Mouse (Mus musculus): Measurements from ENCODE around the gene Spink4. TPM values are rescaled to one million over a fixed set of nuclear protein-coding genes. Genes with fewer than 3 reads are reported as not detected.
A peak's percentile ranks its signal among the peaks of the same experiment; 100 is the strongest.

The Spink4 gene
- polyA plus RNA-seq, 2 experiments, result 0.58 to 1.3 TPM

GRCm38 (mm10) chr4:40899264-40899663, 20.6 kb upstream of the Spink4 start:
- Histone ChIP-seq H3K9me3 (ENCODE audit: control insufficient read depth, low read length) (no peaks in the 10 kb centered on the region), H3K4me1 (replicated peaks; ENCODE audit: control insufficient read depth in 2 of 2, insufficient read depth in 2 of 2, low read length in 1 of 2) (peaks cover 6 to 14% of the 10 kb centered on the region in 2 experiments), H3K4me2 (ENCODE audit: low read depth) (no peak overlapping the region), H3K27ac (no peak overlapping the region), H3K27me3 (ENCODE audit: control insufficient read depth, insufficient read depth, low read length) (no peaks in the 10 kb centered on the region), H3K9ac (replicated peaks) (no peak overlapping the region), H3K36me3 (replicated peaks; ENCODE audit: control insufficient read depth, insufficient read depth, low read depth) (no peaks in the 10 kb centered on the region), H3K4me3 (ENCODE audit: insufficient read depth in 1 of 2, low read depth in 2 of 2, low read length in 2 of 2) (no peak overlapping the region)
- DNase-seq (ENCODE audit: low read depth in 3 of 3, low spot score in 3 of 3), result no peak
- no peak for TF ChIP-seq EP300 (IDR thresholded peaks at IDR 0.05; ENCODE audit: low read depth)
- TF ChIP-seq CTCF (IDR thresholded peaks at IDR 0.05; ENCODE audit: low read depth), result no peak
- 61% methylated on average over 2 of the region's 2 CpGs for WGBS (ENCODE audit: insufficient replicate concordance)
- no peak for ATAC-seq (ENCODE audit: insufficient read depth)

GRCm38 (mm10) chr4:40900071-40900470, 19.8 kb upstream of the Spink4 start:
- ATAC-seq (ENCODE audit: insufficient read depth), result peak; percentile 47; the same call in 1 of the 2 replicates
- Histone ChIP-seq H3K27ac (peak overlapping the region; percentile 51), H3K9me3 (ENCODE audit: control insufficient read depth, low read length) (no peaks in the 10 kb centered on the region), H3K9ac (replicated peaks) (no peak overlapping the region), H3K4me2 (ENCODE audit: low read depth) (no peak overlapping the region), H3K27me3 (ENCODE audit: control insufficient read depth, insufficient read depth, low read length) (no peaks in the 10 kb centered on the region), H3K4me1 (replicated peaks; ENCODE audit: control insufficient read depth in 2 of 2, insufficient read depth in 2 of 2, low read length in 1 of 2) (peaks cover 6 to 14% of the 10 kb centered on the region in 2 experiments), H3K36me3 (replicated peaks; ENCODE audit: control insufficient read depth, insufficient read depth, low read depth) (no peaks in the 10 kb centered on the region), H3K4me3 (ENCODE audit: insufficient read depth in 1 of 2, low read depth in 2 of 2, low read length in 2 of 2) (no peak overlapping the region)
- WGBS (ENCODE audit: insufficient replicate concordance), result 62% methylated on average over 3 of the region's 3 CpGs
- peak in 1 of 3 experiments; percentile 24 for DNase-seq (ENCODE audit: low read depth in 3 of 3, low spot score in 3 of 3)
- peak; percentile 29; the same call in 1 of the 2 replicates for TF ChIP-seq EP300 (IDR thresholded peaks at IDR 0.05; ENCODE audit: low read depth)
- no peak for TF ChIP-seq CTCF (IDR thresholded peaks at IDR 0.05; ENCODE audit: low read depth)

- TF ChIP-seq EP300 (IDR thresholded peaks at IDR 0.05; ENCODE audit: low read depth) (no peak), CTCF (IDR thresholded peaks at IDR 0.05; ENCODE audit: low read depth) (no peak)
- Histone ChIP-seq H3K9me3 (ENCODE audit: control insufficient read depth, low read length) (no peaks in the 10 kb centered on the region), H3K27ac (no peak overlapping the region), H3K4me2 (ENCODE audit: low read depth) (no peak overlapping the region), H3K4me3 (ENCODE audit: insufficient read depth in 1 of 2, low read depth in 2 of 2, low read length in 2 of 2) (no peak overlapping the region), H3K27me3 (ENCODE audit: control insufficient read depth, insufficient read depth, low read length) (no peaks in the 10 kb centered on the region), H3K9ac (replicated peaks) (no peak overlapping the region), H3K36me3 (replicated peaks; ENCODE audit: control insufficient read depth, insufficient read depth, low read depth) (no peaks in the 10 kb centered on the region), H3K4me1 (replicated peaks; ENCODE audit: control insufficient read depth in 2 of 2, insufficient read depth in 2 of 2, low read length in 1 of 2) (peaks cover 6 to 14% of the 10 kb centered on the region in 2 experiments)
- DNase-seq (ENCODE audit: low read depth in 3 of 3, low spot score in 3 of 3) (no peak), ATAC-seq (ENCODE audit: insufficient read depth) (peak; percentile 58; the same call in 1 of the 2 replicates)
- WGBS (ENCODE audit: insufficient replicate concordance), result 53% methylated on average over 4 of the region's 4 CpGs
These were observed 19.2 kb upstream of the Spink4 start for GRCm38 (mm10) chr4:40900612-40901011.

GRCm38 (mm10) chr4:40906298-40906697, 13.6 kb upstream of the Spink4 start:
- Histone ChIP-seq H3K4me1 (replicated peaks; ENCODE audit: control insufficient read depth in 2 of 2, insufficient read depth in 2 of 2, low read length in 1 of 2) (no peaks in the 10 kb centered on the region), H3K4me2 (ENCODE audit: low read depth) (no peak overlapping the region), H3K36me3 (replicated peaks; ENCODE audit: control insufficient read depth, insufficient read depth, low read depth) (no peaks in the 10 kb centered on the region), H3K4me3 (ENCODE audit: insufficient read depth in 1 of 2, low read depth in 2 of 2, low read length in 2 of 2) (no peak overlapping the region), H3K27me3 (ENCODE audit: control insufficient read depth, insufficient read depth, low read length) (no peaks in the 10 kb centered on the region), H3K27ac (no peak overlapping the region), H3K9me3 (ENCODE audit: control insufficient read depth, low read length) (no peaks in the 10 kb centered on the region), H3K9ac (replicated peaks) (no peak overlapping the region)
- no peak for ATAC-seq (ENCODE audit: insufficient read depth)
- peak in 1 of 3 experiments; percentile 22 for DNase-seq (ENCODE audit: low read depth in 3 of 3, low spot score in 3 of 3)
- 52% methylated on average over 1 of the region's 1 CpGs for WGBS (ENCODE audit: insufficient replicate concordance)
- TF ChIP-seq CTCF (IDR thresholded peaks at IDR 0.05; ENCODE audit: low read depth), result peak; percentile 46; the same call in 1 of the 2 replicates
- TF ChIP-seq EP300 (IDR thresholded peaks at IDR 0.05; ENCODE audit: low read depth), result no peak

- DNase-seq (ENCODE audit: low read depth in 3 of 3, low spot score in 3 of 3) (no peak), ATAC-seq (ENCODE audit: insufficient read depth) (no peak)
- WGBS (ENCODE audit: insufficient replicate concordance), result 44% methylated on average over 20 of the region's 20 CpGs
- H3K9ac ChIP-seq (replicated peaks), result no peak overlapping the region
- TF ChIP-seq EP300 (IDR thresholded peaks at IDR 0.05; ENCODE audit: low read depth), result no peak
- TF ChIP-seq CTCF (IDR thresholded peaks at IDR 0.05; ENCODE audit: low read depth), result no peak
- no peaks in the 10 kb centered on the region for H3K27me3 ChIP-seq (ENCODE audit: control insufficient read depth, insufficient read depth, low read length)
- no peaks in the 10 kb centered on the region for H3K9me3 ChIP-seq (ENCODE audit: control insufficient read depth, low read length)
- no peaks in the 10 kb centered on the region for H3K36me3 ChIP-seq (replicated peaks; ENCODE audit: control insufficient read depth, insufficient read depth, low read depth)
- H3K27ac ChIP-seq, result no peak overlapping the region
- no peaks in the 10 kb centered on the region for H3K4me1 ChIP-seq (replicated peaks; ENCODE audit: control insufficient read depth in 2 of 2, insufficient read depth in 2 of 2, low read length in 1 of 2)
- H3K4me3 ChIP-seq (ENCODE audit: insufficient read depth in 1 of 2, low read depth in 2 of 2, low read length in 2 of 2), result no peak overlapping the region
- peak overlapping the region; percentile 13; the same call in 1 of the 2 replicates for H3K4me2 ChIP-seq (ENCODE audit: low read depth)
These were observed 11.4 kb upstream of the Spink4 start for GRCm38 (mm10) chr4:40908261-40908969.
